Mouse (Mus musculus): ENCODE measurements around the gene Rnf212. TPM values are rescaled to one million over a fixed set of nuclear protein-coding genes. Genes with fewer than 3 reads are reported as not detected.
"Not testable (repeated sequence)": the region's sequence is repeated elsewhere in the genome, so short reads cannot be mapped to it uniquely, and the experiment has no call there.

Gene Rnf212
- polyA plus RNA-seq, 1 experiment = not detected

GRCm38 (mm10) chr5:108760002-108760401 lies 14.8 kb downstream of the Rnf212 start:
- Histone ChIP-seq H3K27me3 (ENCODE audit: control insufficient read depth, insufficient read depth, insufficient read length) (no peaks in the 10 kb centered on the region), H3K79me2 (ENCODE audit: control insufficient read depth, insufficient read depth) (no peaks in the 10 kb centered on the region), H3ac (ENCODE audit: control insufficient read depth, insufficient read length, low read depth) (no peak overlapping the region), H3K36me3 (ENCODE audit: control insufficient read depth, insufficient read depth) (no peaks in the 10 kb centered on the region), H3K79me3 (ENCODE audit: low read depth) (no peaks in the 10 kb centered on the region), H3K4me3 (ENCODE audit: insufficient read depth, poor library complexity, severe bottlenecking) (no peak overlapping the region)
- no peak for TF ChIP-seq MAX (IDR thresholded peaks at IDR 0.05)
- no peak for TF ChIP-seq MYOD1 (IDR thresholded peaks at IDR 0.05; ENCODE audit: control insufficient read depth, insufficient read length, low read depth)
- TF ChIP-seq CTCF (IDR thresholded peaks at IDR 0.05; ENCODE audit: control insufficient read depth, insufficient read depth, insufficient read length) = no peak
- TF ChIP-seq USF1 (IDR thresholded peaks at IDR 0.05; ENCODE audit: low read depth) = no peak
- TF ChIP-seq FOSL1 (IDR thresholded peaks at IDR 0.05; ENCODE audit: insufficient read depth, low read length, poor library complexity, severe bottlenecking) = no peak
- TF ChIP-seq MYOG (IDR thresholded peaks at IDR 0.05; ENCODE audit: control insufficient read depth, extremely low read depth, insufficient read length) = no peak
- no peak for TF ChIP-seq CEBPB (IDR thresholded peaks at IDR 0.05; ENCODE audit: low read depth)

DNA sequence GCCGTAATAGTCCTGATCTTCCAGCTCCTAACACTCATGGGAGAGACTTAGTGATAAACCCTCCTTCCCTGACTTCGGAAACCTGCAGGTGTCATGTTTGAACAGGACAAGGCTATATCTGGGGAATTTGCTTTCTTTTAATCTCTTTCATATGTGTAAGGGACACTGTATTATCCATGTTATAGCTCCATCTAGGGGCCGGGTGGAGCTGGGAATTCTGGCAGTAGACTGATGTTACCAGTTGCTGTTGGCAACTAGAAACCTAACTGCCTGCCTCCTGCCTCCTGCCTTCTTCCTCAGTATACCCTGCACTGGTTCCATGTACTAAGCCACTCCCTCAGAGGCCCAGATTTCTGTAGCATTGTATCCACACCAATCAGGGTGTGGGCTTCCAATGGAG lies 16.4 kb downstream of the Rnf212 start:
- no peak overlapping the region for H3ac ChIP-seq (ENCODE audit: control insufficient read depth, insufficient read length, low read depth)
- H3K4me3 ChIP-seq (ENCODE audit: insufficient read depth, poor library complexity, severe bottlenecking) = no peak overlapping the region
- no peaks in the 10 kb centered on the region for H3K36me3 ChIP-seq (ENCODE audit: control insufficient read depth, insufficient read depth)
- no peaks in the 10 kb centered on the region for H3K79me3 ChIP-seq (ENCODE audit: low read depth)
- H3K79me2 ChIP-seq (ENCODE audit: control insufficient read depth, insufficient read depth) = no peaks in the 10 kb centered on the region
- no peak for TF ChIP-seq MYOD1 (IDR thresholded peaks at IDR 0.05; ENCODE audit: control insufficient read depth, insufficient read length, low read depth)
- TF ChIP-seq FOSL1 (IDR thresholded peaks at IDR 0.05; ENCODE audit: insufficient read depth, low read length, poor library complexity, severe bottlenecking) = no peak
- TF ChIP-seq CEBPB (IDR thresholded peaks at IDR 0.05; ENCODE audit: low read depth) = no peak
- no peak for TF ChIP-seq MAX (IDR thresholded peaks at IDR 0.05)
- no peak for TF ChIP-seq MYOG (IDR thresholded peaks at IDR 0.05; ENCODE audit: control insufficient read depth, extremely low read depth, insufficient read length)
- no peak for TF ChIP-seq CTCF (IDR thresholded peaks at IDR 0.05; ENCODE audit: control insufficient read depth, insufficient read depth, insufficient read length)
- no peak for TF ChIP-seq USF1 (IDR thresholded peaks at IDR 0.05; ENCODE audit: low read depth)
- no peaks in the 10 kb centered on the region for H3K27me3 ChIP-seq (ENCODE audit: control insufficient read depth, insufficient read depth, insufficient read length)

GRCm38 (mm10) chr5:108751258-108751657 lies 23.5 kb downstream of the Rnf212 start:
- H3K4me3 ChIP-seq (ENCODE audit: insufficient read depth, poor library complexity, severe bottlenecking); H3K79me2 ChIP-seq (ENCODE audit: control insufficient read depth, insufficient read depth); H3ac ChIP-seq (ENCODE audit: control insufficient read depth, insufficient read length, low read depth); H3K36me3 ChIP-seq (ENCODE audit: control insufficient read depth, insufficient read depth); H3K79me3 ChIP-seq (ENCODE audit: low read depth); H3K27me3 ChIP-seq (ENCODE audit: control insufficient read depth, insufficient read depth, insufficient read length): not testable (repeated sequence)

DNA sequence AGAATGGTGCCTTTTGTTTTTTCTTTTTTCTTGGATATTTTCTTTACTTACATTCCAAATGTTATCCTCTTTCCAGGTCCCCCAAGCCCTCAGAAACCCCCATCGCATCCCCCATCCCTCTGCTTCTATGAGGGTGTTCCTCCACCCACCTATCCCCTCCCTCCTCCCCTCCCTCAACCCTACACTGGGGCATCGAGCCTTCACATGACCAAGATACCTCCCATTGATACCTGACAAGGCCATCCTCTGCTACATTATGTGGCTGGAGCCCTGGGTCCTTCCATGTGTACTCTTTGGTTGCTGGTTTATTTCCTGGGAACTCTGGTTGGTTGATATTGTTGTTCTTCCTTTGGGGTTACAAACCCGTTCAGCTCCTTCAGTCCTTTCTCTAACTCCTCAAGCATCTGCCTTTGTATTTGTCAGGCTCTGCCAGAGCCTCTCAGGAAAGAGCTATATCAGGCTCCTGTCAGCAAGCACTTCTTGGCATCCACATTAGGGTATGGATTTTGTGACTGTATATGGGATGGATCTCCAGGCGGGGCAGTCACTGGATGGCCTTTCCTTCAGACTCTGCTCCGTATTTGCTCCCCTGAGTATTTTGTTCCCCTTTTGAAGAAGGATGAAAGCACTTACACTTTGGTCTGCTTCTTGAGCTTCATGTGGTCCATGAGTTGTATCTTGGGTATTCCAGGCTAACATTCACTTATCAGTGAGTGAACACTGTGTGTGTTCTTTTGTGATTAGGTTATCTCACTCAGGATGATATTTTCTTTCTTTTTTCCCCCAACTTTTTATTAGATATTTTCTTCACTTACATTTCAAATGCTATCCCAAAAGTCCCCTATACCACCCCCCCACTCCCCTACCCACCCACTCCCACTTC lies 24.2 kb downstream of the Rnf212 start:
- H3K36me3 ChIP-seq (ENCODE audit: control insufficient read depth, insufficient read depth) = no peaks in the 10 kb centered on the region
- no peak for TF ChIP-seq CTCF (IDR thresholded peaks at IDR 0.05; ENCODE audit: control insufficient read depth, insufficient read depth, insufficient read length)
- TF ChIP-seq FOSL1 (IDR thresholded peaks at IDR 0.05; ENCODE audit: insufficient read depth, low read length, poor library complexity, severe bottlenecking) = no peak
- TF ChIP-seq MYOD1 (IDR thresholded peaks at IDR 0.05; ENCODE audit: control insufficient read depth, insufficient read length, low read depth) = no peak
- TF ChIP-seq USF1 (IDR thresholded peaks at IDR 0.05; ENCODE audit: low read depth) = no peak
- no peak for TF ChIP-seq CEBPB (IDR thresholded peaks at IDR 0.05; ENCODE audit: low read depth)
- TF ChIP-seq MYOG (IDR thresholded peaks at IDR 0.05; ENCODE audit: control insufficient read depth, extremely low read depth, insufficient read length) = no peak
- H3K4me3 ChIP-seq (ENCODE audit: insufficient read depth, poor library complexity, severe bottlenecking) = no peak overlapping the region
- no peaks in the 10 kb centered on the region for H3K79me2 ChIP-seq (ENCODE audit: control insufficient read depth, insufficient read depth)
- H3ac ChIP-seq (ENCODE audit: control insufficient read depth, insufficient read length, low read depth) = no peak overlapping the region
- no peaks in the 10 kb centered on the region for H3K27me3 ChIP-seq (ENCODE audit: control insufficient read depth, insufficient read depth, insufficient read length)
- no peaks in the 10 kb centered on the region for H3K79me3 ChIP-seq (ENCODE audit: low read depth)

DNA sequence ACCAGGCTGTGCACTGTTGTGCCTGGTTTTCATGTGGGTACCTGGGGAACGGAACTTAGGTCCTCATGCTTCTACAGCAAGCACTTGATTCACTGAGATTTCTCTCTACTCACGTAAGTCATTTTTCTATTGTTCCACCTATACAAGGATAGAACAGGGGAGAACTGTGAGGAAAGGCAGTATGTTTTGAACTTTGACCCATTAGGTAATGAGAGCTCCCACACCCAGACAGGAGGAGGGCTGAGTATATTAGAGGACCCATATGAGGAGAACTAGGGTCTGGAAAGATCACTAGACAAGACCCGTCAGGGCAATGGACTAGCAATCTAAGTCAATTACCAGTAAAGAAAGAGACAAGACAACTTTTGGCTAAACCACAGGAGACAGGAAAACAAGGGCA lies 30.2 kb downstream of the Rnf212 start:
- no peak overlapping the region for H3ac ChIP-seq (ENCODE audit: control insufficient read depth, insufficient read length, low read depth)
- H3K79me3 ChIP-seq (ENCODE audit: low read depth) = no peaks in the 10 kb centered on the region
- TF ChIP-seq CTCF (IDR thresholded peaks at IDR 0.05; ENCODE audit: control insufficient read depth, insufficient read depth, insufficient read length) = no peak
- no peak for TF ChIP-seq CEBPB (IDR thresholded peaks at IDR 0.05; ENCODE audit: low read depth)
- no peak for TF ChIP-seq MYOD1 (IDR thresholded peaks at IDR 0.05; ENCODE audit: control insufficient read depth, insufficient read length, low read depth)
- TF ChIP-seq USF1 (IDR thresholded peaks at IDR 0.05; ENCODE audit: low read depth) = no peak
- no peak for TF ChIP-seq MYOG (IDR thresholded peaks at IDR 0.05; ENCODE audit: control insufficient read depth, extremely low read depth, insufficient read length)
- no peak for TF ChIP-seq FOSL1 (IDR thresholded peaks at IDR 0.05; ENCODE audit: insufficient read depth, low read length, poor library complexity, severe bottlenecking)
- TF ChIP-seq MAX (IDR thresholded peaks at IDR 0.05) = no peak
- H3K27me3 ChIP-seq (ENCODE audit: control insufficient read depth, insufficient read depth, insufficient read length) = no peaks in the 10 kb centered on the region
- H3K79me2 ChIP-seq (ENCODE audit: control insufficient read depth, insufficient read depth) = no peaks in the 10 kb centered on the region
- H3K4me3 ChIP-seq (ENCODE audit: insufficient read depth, poor library complexity, severe bottlenecking) = no peak overlapping the region
- H3K36me3 ChIP-seq (ENCODE audit: control insufficient read depth, insufficient read depth) = no peaks in the 10 kb centered on the region

GRCm38 (mm10) chr5:108743856-108744255 lies 30.9 kb downstream of the Rnf212 start:
- Histone ChIP-seq H3ac (ENCODE audit: control insufficient read depth, insufficient read length, low read depth) (no peak overlapping the region), H3K4me3 (ENCODE audit: insufficient read depth, poor library complexity, severe bottlenecking) (no peak overlapping the region), H3K79me2 (ENCODE audit: control insufficient read depth, insufficient read depth) (no peaks in the 10 kb centered on the region), H3K79me3 (ENCODE audit: low read depth) (no peaks in the 10 kb centered on the region), H3K36me3 (ENCODE audit: control insufficient read depth, insufficient read depth) (no peaks in the 10 kb centered on the region), H3K27me3 (ENCODE audit: control insufficient read depth, insufficient read depth, insufficient read length) (no peaks in the 10 kb centered on the region)
- TF ChIP-seq USF1 (IDR thresholded peaks at IDR 0.05; ENCODE audit: low read depth) (no peak), MYOG (IDR thresholded peaks at IDR 0.05; ENCODE audit: control insufficient read depth, extremely low read depth, insufficient read length) (no peak), MAX (IDR thresholded peaks at IDR 0.05) (no peak), CEBPB (IDR thresholded peaks at IDR 0.05; ENCODE audit: low read depth) (no peak), FOSL1 (IDR thresholded peaks at IDR 0.05; ENCODE audit: insufficient read depth, low read length, poor library complexity, severe bottlenecking) (no peak), MYOD1 (IDR thresholded peaks at IDR 0.05; ENCODE audit: control insufficient read depth, insufficient read length, low read depth) (no peak), CTCF (IDR thresholded peaks at IDR 0.05; ENCODE audit: control insufficient read depth, insufficient read depth, insufficient read length) (no peak)

Data from C2C12 (cell line).